Mouse (Mus musculus): ENCODE measurements around the gene Polr1c. TPM values are rescaled to one million over a fixed set of nuclear protein-coding genes. Genes with fewer than 3 reads are reported as not detected.

The Polr1c gene
- polyA plus RNA-seq, 1 experiment from 2014 or later, result 100 TPM

MicroRNA genes within 50 kb of the gene (microRNA counts, 519-probe panel; counts per million panel counts)
- microRNA mmu-miR-693-3p (not detected), microRNA mmu-miR-693-5p (not detected)

Other genes with a start within 250 kb of the Polr1c start
- gene Vegfa, start 215.7 kb downstream of the Polr1c start, polyA plus RNA-seq (2014; fragmentation: Nextera tagmentation; extraction: Ambion mirVana), result 2.6 and 6.2 TPM in 2 replicates
- 122 and 130 TPM in 2 replicates for gene Mrps18a, start 137.1 kb downstream of the Polr1c start, polyA plus RNA-seq (2014; fragmentation: Nextera tagmentation; extraction: Ambion mirVana)
- gene Rsph9, start 103.8 kb downstream of the Polr1c start, polyA plus RNA-seq (2014; fragmentation: Nextera tagmentation; extraction: Ambion mirVana), result 17.6 and 20.1 TPM in 2 replicates
- 37.9 and 38.0 TPM in 2 replicates for gene Mad2l1bp, start 94.5 kb downstream of the Polr1c start, polyA plus RNA-seq (2014; fragmentation: Nextera tagmentation; extraction: Ambion mirVana)
- gene Gtpbp2, start 87.0 kb downstream of the Polr1c start, polyA plus RNA-seq (2014; fragmentation: Nextera tagmentation; extraction: Ambion mirVana), result 23.3 and 27.2 TPM in 2 replicates
- 10.4 and 10.7 TPM in 2 replicates for gene Polh, start 45.4 kb downstream of the Polr1c start, polyA plus RNA-seq (2014; fragmentation: Nextera tagmentation; extraction: Ambion mirVana)
- 60.6 and 69.1 TPM in 2 replicates for gene Xpo5, start 45.3 kb downstream of the Polr1c start, polyA plus RNA-seq (2014; fragmentation: Nextera tagmentation; extraction: Ambion mirVana)
- 64.0 and 64.7 TPM in 2 replicates for gene Yipf3, start within 50 bp of the Polr1c start, polyA plus RNA-seq (2014; fragmentation: Nextera tagmentation; extraction: Ambion mirVana)
- gene Lrrc73, start 5.5 kb upstream of the Polr1c start, polyA plus RNA-seq (2014; fragmentation: Nextera tagmentation; extraction: Ambion mirVana), result 3.1 and 3.4 TPM in 2 replicates
- 43.4 and 47.4 TPM in 2 replicates for gene Tjap1, start 35.0 kb upstream of the Polr1c start, polyA plus RNA-seq (2014; fragmentation: Nextera tagmentation; extraction: Ambion mirVana)
- 1.3 and 1.8 TPM in 2 replicates for gene Dlk2, start 49.4 kb upstream of the Polr1c start, polyA plus RNA-seq (2014; fragmentation: Nextera tagmentation; extraction: Ambion mirVana)
- 3.8 and 4.8 TPM in 2 replicates for gene Abcc10, start 80.3 kb upstream of the Polr1c start, polyA plus RNA-seq (2014; fragmentation: Nextera tagmentation; extraction: Ambion mirVana)
- gene Zfp318, start 135.7 kb upstream of the Polr1c start, polyA plus RNA-seq (2014; fragmentation: Nextera tagmentation; extraction: Ambion mirVana), result 16.5 and 20.7 TPM in 2 replicates
- gene Crip3, start 180.9 kb upstream of the Polr1c start, polyA plus RNA-seq (2014; fragmentation: Nextera tagmentation; extraction: Ambion mirVana), result 0.74 and 0.86 TPM in 2 replicates
- not detected in 2 replicates for gene Slc22a7, start 190.4 kb upstream of the Polr1c start, polyA plus RNA-seq (2014; fragmentation: Nextera tagmentation; extraction: Ambion mirVana)
- 2.3 and 2.4 TPM in 2 replicates for gene Ttbk1, start 239.6 kb upstream of the Polr1c start, polyA plus RNA-seq (2014; fragmentation: Nextera tagmentation; extraction: Ambion mirVana)
- gene Dnph1, start 248.7 kb upstream of the Polr1c start, polyA plus RNA-seq (2014; fragmentation: Nextera tagmentation; extraction: Ambion mirVana), result 59.7 and 64.7 TPM in 2 replicates

Data from hindbrain, embryonic 11.5 days (tissue).